Mouse (Mus musculus) lung, postnatal 0 days (tissue): Measurements from ENCODE around the gene Calm4. TPM values are rescaled to one million over a fixed set of nuclear protein-coding genes. Genes with fewer than 3 reads are reported as not detected.

Experiments
- ATAC-seq: fragments of 200-750 bp; cut with Nextera tagmentation; 2 replicates; pipeline ENCODE4 v1.8.0; 2017; ENCODE audit warnings: moderate library complexity
- DNase-seq: peaks from one replicate; pipeline ENCODE4 v3.0.0-alpha.2; 2016; ENCODE audit warnings: low spot score
- H3K27ac ChIP-seq: fragments of 300-500 bp; sonication (generic); 2 replicates; pipeline ENCODE4 v1.5.1; 2014; ENCODE audit warnings: antibody characterized with exemption, mild to moderate bottlenecking, low read length, mixed read lengths
- H3K27me3 ChIP-seq: fragments of 300-500 bp; sonication (generic); replicated peaks from 2 replicates; pipeline ENCODE4 v1.6.1; 2014; ENCODE audit warnings: low read length, mixed read lengths; ENCODE audit not compliant: insufficient read depth
- H3K36me3 ChIP-seq: fragments of 300-500 bp; sonication (generic); 2 replicates; pipeline ENCODE4 v1.6.1; 2014; ENCODE audit warnings: low read length, mixed read lengths; ENCODE audit not compliant: insufficient read depth
- H3K4me1 ChIP-seq: fragments of 300-500 bp; sonication (generic); 2 replicates; pipeline ENCODE4 v1.6.1; 2014; ENCODE audit warnings: antibody characterized with exemption, low read depth, low read length, mixed read lengths; ENCODE audit not compliant: insufficient read depth
- H3K4me2 ChIP-seq: fragments of 300-500 bp; sonication (generic); replicated peaks from 2 replicates; pipeline ENCODE4 v1.6.1; 2014; ENCODE audit warnings: low read depth, mild to moderate bottlenecking, low read length, moderate library complexity, mixed read lengths
- H3K4me3 ChIP-seq: fragments of 300-500 bp; sonication (generic); 2 replicates; pipeline ENCODE4 v1.5.1; 2014; ENCODE audit warnings: low read depth, low read length
- H3K9ac ChIP-seq: fragments of 300-500 bp; sonication (generic); replicated peaks from 2 replicates; pipeline ENCODE4 v1.6.1; 2014; ENCODE audit warnings: low read depth, mild to moderate bottlenecking
- H3K9me3 ChIP-seq: fragments of 300-500 bp; sonication (generic); 2 replicates; pipeline ENCODE4 v1.6.1; 2016; ENCODE audit warnings: low read length, mixed read lengths
- CTCF ChIP-seq: IDR thresholded peaks from 2 replicates; pipeline ENCODE4 v1.5.1; 2016; ENCODE audit warnings: antibody characterized with exemption, mild to moderate bottlenecking
- EP300 ChIP-seq: IDR thresholded peaks from 2 replicates; pipeline ENCODE4 v1.6.1; 2016; ENCODE audit warnings: antibody characterized with exemption, mild to moderate bottlenecking, control low read depth
- WGBS: fragments of 180-500 bp; shearing (Covaris S2); extraction: QIAGEN DNeasy Blood & Tissue Kit; methylation state at CpG from one replicate; pipeline ENCODE4 v1.1.7; 2014; 5-methylcytosine and 5-hydroxymethylcytosine counted together
- polyA plus RNA-seq: library from polyadenylated mRNA; unstranded; fragments of >200 nt; fragmentation: Nextera tagmentation; extraction: Ambion mirVana; gene quantifications from 2 replicates; pipeline ENCODE4 v1.2.1, GENCODE M21; 2015

Calm4 gene
- polyA plus RNA-seq, 1 experiment from 2014 or later = not detected

- DNase-seq (no peak), ATAC-seq (no peak)
- H3K4me3 ChIP-seq = no peak overlapping the region
- H3K4me2 ChIP-seq = no peak overlapping the region
- no peaks in the 10 kb centered on the region for H3K36me3 ChIP-seq
- H3K27me3 ChIP-seq = no peaks in the 10 kb centered on the region
- H3K9ac ChIP-seq = no peak overlapping the region
- no peaks in the 10 kb centered on the region for H3K9me3 ChIP-seq
- H3K4me1 ChIP-seq = no peaks in the 10 kb centered on the region
- no peak overlapping the region for H3K27ac ChIP-seq
- 87% methylated on average over 8 of the region's 8 CpGs for WGBS
- TF ChIP-seq EP300 (no peak), CTCF (no peak)
Measured at GRCm38 (mm10) chr13:3866355-3867052, 28.9 kb downstream of the Calm4 start.

DNA sequence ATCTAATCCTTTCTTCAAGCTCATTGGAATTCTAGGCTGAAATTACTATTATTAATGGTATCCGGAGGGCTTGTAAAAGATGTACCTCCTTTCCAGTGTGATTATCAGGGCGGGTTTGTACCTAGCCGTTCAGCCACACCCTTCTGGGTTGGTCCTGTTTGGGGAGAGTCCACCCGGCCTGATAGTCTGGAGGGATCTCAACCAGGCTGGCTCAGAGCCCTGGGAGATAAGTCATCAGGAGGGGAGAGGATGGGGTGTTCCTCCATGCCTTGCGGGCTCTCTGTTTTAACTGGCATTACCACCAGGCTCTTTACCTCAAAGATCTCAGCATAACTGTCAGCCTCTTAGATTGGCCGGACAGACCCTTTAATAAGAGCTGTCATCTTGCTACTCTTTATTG lies 29.6 kb downstream of the Calm4 start:
- 82% methylated on average over 6 of the region's 6 CpGs for WGBS
- no peak for ATAC-seq
- Histone ChIP-seq H3K4me2 (no peak overlapping the region), H3K27ac (no peak overlapping the region), H3K36me3 (no peaks in the 10 kb centered on the region), H3K4me3 (no peak overlapping the region), H3K4me1 (no peaks in the 10 kb centered on the region), H3K9me3 (no peaks in the 10 kb centered on the region), H3K27me3 (no peaks in the 10 kb centered on the region), H3K9ac (no peak overlapping the region)
- DNase-seq = no peak
- no peak for TF ChIP-seq EP300
- no peak for TF ChIP-seq CTCF

GRCm38 (mm10) chr13:3869901-3870300 lies 32.3 kb downstream of the Calm4 start:
- Histone ChIP-seq H3K4me2 (no peak overlapping the region), H3K27me3 (no peaks in the 10 kb centered on the region), H3K9me3 (no peaks in the 10 kb centered on the region), H3K4me3 (no peak overlapping the region), H3K27ac (no peak overlapping the region; the same call in 1 of the 2 replicates), H3K36me3 (no peaks in the 10 kb centered on the region), H3K9ac (no peak overlapping the region), H3K4me1 (no peaks in the 10 kb centered on the region)
- DNase-seq = peak; percentile 78
- TF ChIP-seq CTCF = no peak
- TF ChIP-seq EP300 = peak; percentile 82
- ATAC-seq = peak; percentile 92

GRCm38 (mm10) chr13:3872832-3873231 lies 35.3 kb downstream of the Calm4 start:
- no peaks in the 10 kb centered on the region for H3K27me3 ChIP-seq
- H3K4me3 ChIP-seq = no peak overlapping the region
- H3K4me1 ChIP-seq = no peaks in the 10 kb centered on the region
- no peak for ATAC-seq
- no peak overlapping the region for H3K27ac ChIP-seq
- no peak for TF ChIP-seq CTCF
- TF ChIP-seq EP300 = no peak
- H3K4me2 ChIP-seq = no peak overlapping the region
- H3K9ac ChIP-seq = no peak overlapping the region
- no peak for DNase-seq
- WGBS = 93% methylated on average over 4 of the region's 4 CpGs
- H3K9me3 ChIP-seq = no peaks in the 10 kb centered on the region
- no peaks in the 10 kb centered on the region for H3K36me3 ChIP-seq

- no peak overlapping the region for H3K4me3 ChIP-seq
- H3K36me3 ChIP-seq = 0 out of 2 replicates have a peak, but pooled peaks cover 4% of the 10 kb centered on the region
- no peak for TF ChIP-seq CTCF
- no peak for TF ChIP-seq EP300
- ATAC-seq = peak; percentile 66
- H3K9me3 ChIP-seq = no peaks in the 10 kb centered on the region
- no peak overlapping the region for H3K4me2 ChIP-seq
- H3K27me3 ChIP-seq = no peaks in the 10 kb centered on the region
- H3K4me1 ChIP-seq = no peaks in the 10 kb centered on the region
- H3K27ac ChIP-seq = no peak overlapping the region
- H3K9ac ChIP-seq = no peak overlapping the region
- WGBS = 64% methylated on average over 6 of the region's 6 CpGs
- DNase-seq = peak; percentile 35
Measured at GRCm38 (mm10) chr13:3876448-3876847, 38.9 kb downstream of the Calm4 start.

- DNase-seq (no peak), ATAC-seq (no peak)
- Histone ChIP-seq H3K27ac (no peak overlapping the region), H3K4me3 (no peak overlapping the region), H3K9me3 (no peaks in the 10 kb centered on the region), H3K4me2 (no peak overlapping the region), H3K36me3 (0 out of 2 replicates have a peak, but pooled peaks cover 4% of the 10 kb centered on the region), H3K9ac (no peak overlapping the region), H3K4me1 (no peaks in the 10 kb centered on the region), H3K27me3 (no peaks in the 10 kb centered on the region)
- WGBS = 50% methylated on average over 6 of the region's 6 CpGs
- no peak for TF ChIP-seq EP300
- TF ChIP-seq CTCF = no peak
Measured at GRCm38 (mm10) chr13:3877185-3877584, 39.6 kb downstream of the Calm4 start.
